Mouse (Mus musculus): ENCODE measurements around the gene Cflar.

- TF ChIP-seq FLI1 (IDR thresholded peaks at IDR 0.05; ENCODE audit: low read length) (no peak), GATA1 (IDR thresholded peaks at IDR 0.05; ENCODE audit: borderline replicate concordance, low read length) (no peak)
Observed at GRCm38 (mm10) chr1:58725767-58726166, 14.5 kb downstream of the Cflar start.

Data from megakaryocyte, embryonic 14.5 days (primary cell).